ENCODE assay signal across 8 mouse cellular contexts in genomic region chr13:83731481-83732006, GRCm38 (mm10).
DNase-seq lines count a peak whose midpoint lies in the region; ATAC-seq lines count a peak whose summit lies in the region.

No protein-coding gene starts in this region.

- H3K4me2 ChIP-seq in embryonic facial prominence, embryonic 13.5 days = peak overlapping the region; percentile 92
- H3K4me2 ChIP-seq in intestine, embryonic 14.5 days (ENCODE audit: low read length) = peak overlapping the region; percentile 66
- peak overlapping the region; percentile 69 for H3K4me2 ChIP-seq in neural tube, embryonic 13.5 days

- no peaks in the 10 kb centered on the region for H3K36me3 ChIP-seq in embryonic facial prominence, embryonic 13.5 days
- H3K36me3 ChIP-seq in intestine, embryonic 14.5 days (ENCODE audit: control insufficient read depth, insufficient read depth, low read length) = no peaks in the 10 kb centered on the region
- H3K36me3 ChIP-seq in neural tube, embryonic 13.5 days = peaks cover 8% of the 10 kb centered on the region; the same call in 1 of the 2 replicates

- DNase-seq in left cerebral cortex, postnatal 4 days = peak; percentile 86
- no peak for DNase-seq in left cerebral cortex, adult 9 months (ENCODE audit: low spot score in 2 of 2)
- DNase-seq in intestine, embryonic 14.5 days (ENCODE audit: low spot score) = no peak
- DNase-seq in retina, postnatal 1 day = no peak
- no peak for DNase-seq in lung, postnatal 36 days

- under 1% methylated on average over 9 of the region's 10 CpGs for WGBS in embryonic facial prominence, embryonic 13.5 days
- 1% methylated on average over 6 of the region's 10 CpGs for WGBS in intestine, embryonic 14.5 days
- under 1% methylated on average over 10 of the region's 10 CpGs for WGBS in neural tube, embryonic 13.5 days

- H3K27me3 ChIP-seq in embryonic facial prominence, embryonic 13.5 days = peaks cover 89% of the 10 kb centered on the region
- peaks cover 90% of the 10 kb centered on the region for H3K27me3 ChIP-seq in intestine, embryonic 14.5 days (replicated peaks; ENCODE audit: control insufficient read depth, insufficient read depth, low read length)
- no peaks in the 10 kb centered on the region for H3K27me3 ChIP-seq in neural tube, embryonic 13.5 days

- H3K4me3 ChIP-seq in embryonic facial prominence, embryonic 13.5 days = peak overlapping the region; percentile 64
- H3K4me3 ChIP-seq in intestine, embryonic 14.5 days (ENCODE audit: low read depth, low read length) = peak overlapping the region; percentile 53
- peak overlapping the region; percentile 84 for H3K4me3 ChIP-seq in neural tube, embryonic 13.5 days

- no peaks in the 10 kb centered on the region for H3K9me3 ChIP-seq in embryonic facial prominence, embryonic 13.5 days
- no peaks in the 10 kb centered on the region for H3K9me3 ChIP-seq in intestine, embryonic 14.5 days (ENCODE audit: control insufficient read depth, low read length)
- H3K9me3 ChIP-seq in neural tube, embryonic 13.5 days = no peaks in the 10 kb centered on the region

- no peak for ATAC-seq in embryonic facial prominence, embryonic 13.5 days (ENCODE audit: insufficient number of reproducible peaks, insufficient read depth, low FRiP score, low TSS enrichment, low read depth)
- ATAC-seq in intestine, embryonic 14.5 days (replicated peaks; ENCODE audit: low FRiP score, low TSS enrichment, low read depth) = no peak
- ATAC-seq in neural tube, embryonic 13.5 days (ENCODE audit: low read depth) = no peak
- ATAC-seq in erythroid progenitor cell, adult 5-6 weeks (replicated peaks; ENCODE audit: low FRiP score, poor library complexity, severe bottlenecking) = no peak

- peak overlapping the region; percentile 75 for H3K9ac ChIP-seq in embryonic facial prominence, embryonic 13.5 days
- H3K9ac ChIP-seq in intestine, embryonic 14.5 days (ENCODE audit: low read length) = peak overlapping the region; percentile 64
- peak overlapping the region; percentile 100 for H3K9ac ChIP-seq in neural tube, embryonic 13.5 days

- peak overlapping the region; percentile 62; the same call in 1 of the 2 replicates for H3K27ac ChIP-seq in embryonic facial prominence, embryonic 13.5 days
- H3K27ac ChIP-seq in intestine, embryonic 14.5 days (ENCODE audit: low read depth) = no peak overlapping the region
- peak overlapping the region; percentile 100 for H3K27ac ChIP-seq in neural tube, embryonic 13.5 days (replicated peaks)

- H3K4me1 ChIP-seq in embryonic facial prominence, embryonic 13.5 days = peaks cover 14% of the 10 kb centered on the region; the same call in 1 of the 2 replicates
- peaks cover 3% of the 10 kb centered on the region; the same call in 1 of the 2 replicates for H3K4me1 ChIP-seq in intestine, embryonic 14.5 days (replicated peaks; ENCODE audit: control insufficient read depth, insufficient read depth, low read length)
- no peaks in the 10 kb centered on the region for H3K4me1 ChIP-seq in neural tube, embryonic 13.5 days (replicated peaks)

- intact Hi-C loops in left cerebral cortex, postnatal 4 days (cut with DNase I) = no loop called here
